Mouse (Mus musculus): ENCODE measurements around the gene Sdccag8. TPM values are rescaled to one million over a fixed set of nuclear protein-coding genes. Genes with fewer than 3 reads are reported as not detected.

The Sdccag8 gene
- polyA plus RNA-seq, 1 experiment = 5.9 TPM

- no peaks in the 10 kb centered on the region for H3K9me3 ChIP-seq (replicated peaks; ENCODE audit: control insufficient read depth, insufficient read depth, low read length, poor library complexity, severe bottlenecking)
- no peak overlapping the region for H3K27ac ChIP-seq (ENCODE audit: insufficient read depth, low read length)
- no peak overlapping the region for H3K4me3 ChIP-seq (ENCODE audit: low read depth, low read length)
- H3K9ac ChIP-seq (ENCODE audit: low read depth, poor library complexity, severe bottlenecking) = no peak overlapping the region
- TF ChIP-seq EP300 (IDR thresholded peaks at IDR 0.05; ENCODE audit: insufficient read depth, low read depth, low read length) = no peak
- TF ChIP-seq POLR2A (IDR thresholded peaks at IDR 0.05; ENCODE audit: insufficient read depth, low read length) = no peak
- TF ChIP-seq CTCF (IDR thresholded peaks at IDR 0.05; ENCODE audit: low read depth, low read length) = no peak
- H3K4me1 ChIP-seq (ENCODE audit: control insufficient read depth, insufficient read depth, low read length) = peaks cover 2% of the 10 kb centered on the region
- no peaks in the 10 kb centered on the region for H3K36me3 ChIP-seq (ENCODE audit: control insufficient read depth, insufficient read depth, low read length, poor library complexity, severe bottlenecking)
- no peaks in the 10 kb centered on the region for H3K27me3 ChIP-seq (ENCODE audit: control insufficient read depth, insufficient read depth, low read length, poor library complexity, severe bottlenecking)
Measured at GRCm38 (mm10) chr1:176986990-176987740, 172.7 kb downstream of the Sdccag8 start.

- Histone ChIP-seq H3K36me3 (ENCODE audit: control insufficient read depth, insufficient read depth, low read length, poor library complexity, severe bottlenecking) (no peaks in the 10 kb centered on the region), H3K9ac (ENCODE audit: low read depth, poor library complexity, severe bottlenecking) (no peak overlapping the region), H3K27me3 (ENCODE audit: control insufficient read depth, insufficient read depth, low read length, poor library complexity, severe bottlenecking) (no peaks in the 10 kb centered on the region), H3K27ac (ENCODE audit: insufficient read depth, low read length) (no peak overlapping the region), H3K9me3 (replicated peaks; ENCODE audit: control insufficient read depth, insufficient read depth, low read length, poor library complexity, severe bottlenecking) (no peaks in the 10 kb centered on the region), H3K4me1 (ENCODE audit: control insufficient read depth, insufficient read depth, low read length) (no peaks in the 10 kb centered on the region), H3K4me3 (ENCODE audit: low read depth, low read length) (no peak overlapping the region)
- no peak for TF ChIP-seq EP300 (IDR thresholded peaks at IDR 0.05; ENCODE audit: insufficient read depth, low read depth, low read length)
- TF ChIP-seq CTCF (IDR thresholded peaks at IDR 0.05; ENCODE audit: low read depth, low read length) = no peak
- TF ChIP-seq POLR2A (IDR thresholded peaks at IDR 0.05; ENCODE audit: insufficient read depth, low read length) = no peak
Measured at GRCm38 (mm10) chr1:176991473-176991872, 177.0 kb downstream of the Sdccag8 start.

- Histone ChIP-seq H3K9me3 (replicated peaks; ENCODE audit: control insufficient read depth, insufficient read depth, low read length, poor library complexity, severe bottlenecking) (no peaks in the 10 kb centered on the region), H3K27ac (ENCODE audit: insufficient read depth, low read length) (no peak overlapping the region), H3K36me3 (ENCODE audit: control insufficient read depth, insufficient read depth, low read length, poor library complexity, severe bottlenecking) (no peaks in the 10 kb centered on the region), H3K9ac (ENCODE audit: low read depth, poor library complexity, severe bottlenecking) (no peak overlapping the region), H3K27me3 (ENCODE audit: control insufficient read depth, insufficient read depth, low read length, poor library complexity, severe bottlenecking) (no peaks in the 10 kb centered on the region), H3K4me1 (ENCODE audit: control insufficient read depth, insufficient read depth, low read length) (no peaks in the 10 kb centered on the region), H3K4me3 (ENCODE audit: low read depth, low read length) (no peak overlapping the region)
- TF ChIP-seq CTCF (IDR thresholded peaks at IDR 0.05; ENCODE audit: low read depth, low read length) (no peak), POLR2A (IDR thresholded peaks at IDR 0.05; ENCODE audit: insufficient read depth, low read length) (no peak), EP300 (IDR thresholded peaks at IDR 0.05; ENCODE audit: insufficient read depth, low read depth, low read length) (no peak)
Measured at GRCm38 (mm10) chr1:176992517-176992916, 178.1 kb downstream of the Sdccag8 start.

DNA sequence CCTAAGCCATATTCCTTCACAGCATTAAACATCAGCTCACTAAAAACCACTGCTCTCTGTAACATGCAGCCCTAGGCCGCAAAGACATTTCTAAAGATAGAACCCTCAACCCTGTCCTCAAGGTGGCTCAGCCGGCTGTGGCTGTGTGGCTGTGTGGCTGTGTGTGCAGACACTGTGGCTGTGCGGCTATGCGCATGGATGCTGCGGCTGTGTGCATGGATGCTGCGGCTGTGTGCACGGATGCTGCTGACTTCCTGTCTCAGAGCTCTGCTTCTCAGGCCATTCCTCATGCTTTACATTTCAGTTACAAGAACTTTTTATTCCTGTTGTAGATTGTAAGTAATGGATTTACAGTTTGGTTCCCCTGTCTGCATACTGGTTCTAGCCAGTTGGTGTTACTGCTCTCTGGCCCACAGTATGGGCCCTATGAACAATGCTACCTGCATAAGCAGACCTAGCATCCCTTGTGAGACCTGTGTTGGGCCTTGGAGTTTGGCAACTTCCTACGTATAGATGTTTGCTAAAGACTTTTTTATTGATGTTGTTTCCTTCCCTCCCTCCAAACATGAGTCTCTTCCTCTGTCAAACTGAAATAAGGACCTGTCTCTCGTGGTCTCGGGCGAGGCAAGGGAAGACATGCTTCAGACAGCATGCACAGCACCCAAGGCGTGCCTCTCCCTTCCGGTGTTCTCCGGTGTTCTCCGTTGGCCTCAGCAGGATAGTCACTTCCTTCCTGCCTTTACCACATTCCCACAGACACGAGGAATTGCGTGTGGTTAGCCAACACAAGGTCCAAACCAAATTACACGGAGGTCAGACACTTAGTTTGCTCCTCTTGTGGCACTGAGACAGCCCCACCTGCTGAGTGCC, 178.9 kb downstream of the Sdccag8 start:
- no peaks in the 10 kb centered on the region for H3K27me3 ChIP-seq (ENCODE audit: control insufficient read depth, insufficient read depth, low read length, poor library complexity, severe bottlenecking)
- H3K36me3 ChIP-seq (ENCODE audit: control insufficient read depth, insufficient read depth, low read length, poor library complexity, severe bottlenecking) = no peaks in the 10 kb centered on the region
- H3K27ac ChIP-seq (ENCODE audit: insufficient read depth, low read length) = no peak overlapping the region
- TF ChIP-seq POLR2A (IDR thresholded peaks at IDR 0.05; ENCODE audit: insufficient read depth, low read length) (no peak), EP300 (IDR thresholded peaks at IDR 0.05; ENCODE audit: insufficient read depth, low read depth, low read length) (no peak), CTCF (IDR thresholded peaks at IDR 0.05; ENCODE audit: low read depth, low read length) (no peak)
- no peaks in the 10 kb centered on the region for H3K9me3 ChIP-seq (replicated peaks; ENCODE audit: control insufficient read depth, insufficient read depth, low read length, poor library complexity, severe bottlenecking)
- H3K9ac ChIP-seq (ENCODE audit: low read depth, poor library complexity, severe bottlenecking) = no peak overlapping the region
- H3K4me3 ChIP-seq (ENCODE audit: low read depth, low read length) = no peak overlapping the region
- no peaks in the 10 kb centered on the region for H3K4me1 ChIP-seq (ENCODE audit: control insufficient read depth, insufficient read depth, low read length)

DNA sequence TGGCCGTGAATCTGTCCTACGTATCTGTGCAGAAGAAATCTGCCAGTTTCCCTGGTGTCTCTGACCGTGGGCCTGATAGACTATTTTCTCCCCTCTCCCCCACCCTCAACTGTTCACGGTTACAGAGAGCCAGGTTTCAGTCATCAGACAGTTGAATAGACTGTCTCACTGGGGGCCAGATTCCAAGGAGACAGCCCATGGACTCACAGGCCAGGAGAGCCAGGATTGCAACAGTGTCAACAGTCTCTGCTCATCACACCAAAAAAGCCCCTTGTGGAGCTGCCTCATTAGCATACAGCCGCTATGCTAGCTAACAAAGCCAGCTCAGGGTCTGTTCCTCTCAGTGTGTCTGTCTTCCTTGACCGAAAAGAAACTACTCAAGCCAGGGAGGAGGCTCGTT, 179.6 kb downstream of the Sdccag8 start:
- no peaks in the 10 kb centered on the region for H3K4me1 ChIP-seq (ENCODE audit: control insufficient read depth, insufficient read depth, low read length)
- no peak overlapping the region for H3K27ac ChIP-seq (ENCODE audit: insufficient read depth, low read length)

More for the DNA sequence above, 179.6 kb downstream of the Sdccag8 start:
- Histone ChIP-seq H3K4me3 (ENCODE audit: low read depth, low read length) (no peak overlapping the region), H3K9me3 (replicated peaks; ENCODE audit: control insufficient read depth, insufficient read depth, low read length, poor library complexity, severe bottlenecking) (no peaks in the 10 kb centered on the region), H3K27me3 (ENCODE audit: control insufficient read depth, insufficient read depth, low read length, poor library complexity, severe bottlenecking) (no peaks in the 10 kb centered on the region), H3K9ac (ENCODE audit: low read depth, poor library complexity, severe bottlenecking) (no peak overlapping the region), H3K36me3 (ENCODE audit: control insufficient read depth, insufficient read depth, low read length, poor library complexity, severe bottlenecking) (no peaks in the 10 kb centered on the region)
- TF ChIP-seq CTCF (IDR thresholded peaks at IDR 0.05; ENCODE audit: low read depth, low read length) = no peak
- TF ChIP-seq EP300 (IDR thresholded peaks at IDR 0.05; ENCODE audit: insufficient read depth, low read depth, low read length) = no peak
- no peak for TF ChIP-seq POLR2A (IDR thresholded peaks at IDR 0.05; ENCODE audit: insufficient read depth, low read length)

Data from ES-Bruce4 (cell line).